Mouse (Mus musculus): ENCODE results near the gene 1700034I23Rik. TPM values are rescaled to one million over a fixed set of nuclear protein-coding genes. Genes with fewer than 3 reads are reported as not detected.

Gene 1700034I23Rik
- not detected in 2 replicates for polyA plus RNA-seq (2012)

GRCm38 (mm10) chr3:40902443-40902842 lies at the start of gene 1700034I23Rik:
TSS of gene 1700034I23Rik (minus strand) at chr3:40902543.

GRCm38 (mm10) chr3:40949170-40949902 lies 47.0 kb upstream of the 1700034I23Rik start, which contains the start of gene Larp1b:
TSS of gene Larp1b (plus strand) at chr3:40949828.

Other genes with a start within 250 kb of the 1700034I23Rik start
- not detected in 2 replicates for gene Slc25a31, start 193.7 kb downstream of the 1700034I23Rik start, polyA plus RNA-seq (2012)
- gene Hspa4l, start 158.0 kb downstream of the 1700034I23Rik start, polyA plus RNA-seq (2012), result 11.9 and 13.1 TPM in 2 replicates
- 12.0 and 13.2 TPM in 2 replicates for gene Plk4, start 102.5 kb downstream of the 1700034I23Rik start, polyA plus RNA-seq (2012)
- gene Mfsd8, start 55.7 kb downstream of the 1700034I23Rik start, polyA plus RNA-seq (2012), result 1.4 and 3.5 TPM in 2 replicates
- gene Abhd18, start 55.6 kb downstream of the 1700034I23Rik start, polyA plus RNA-seq (2012), result 0.40 and 1.4 TPM in 2 replicates
- gene Larp1b, start 47.3 kb upstream of the 1700034I23Rik start, polyA plus RNA-seq (2012), result 15.6 and 19.6 TPM in 2 replicates
- 16.3 and 21.4 TPM in 2 replicates for gene Pgrmc2, start 180.5 kb upstream of the 1700034I23Rik start, polyA plus RNA-seq (2012)